Mouse (Mus musculus): Measurements from ENCODE around the gene Ksr1. TPM values are rescaled to one million over a fixed set of nuclear protein-coding genes. Genes with fewer than 3 reads are reported as not detected.

The Ksr1 gene
- polyA plus RNA-seq, 1 experiment from 2014 or later, result 3.7 TPM

- H3K27ac ChIP-seq, result no peak overlapping the region
- H3K4me2 ChIP-seq (replicated peaks), result no peak overlapping the region
- H3K9me3 ChIP-seq, result no peaks in the 10 kb centered on the region
- H3K4me1 ChIP-seq, result no peaks in the 10 kb centered on the region
- no peak overlapping the region for H3K4me3 ChIP-seq
- no peaks in the 10 kb centered on the region for H3K36me3 ChIP-seq
- ATAC-seq (ENCODE audit: low FRiP score, low read depth), result no peak
- H3K27me3 ChIP-seq (replicated peaks), result no peaks in the 10 kb centered on the region
- no peak overlapping the region for H3K9ac ChIP-seq
- WGBS, result 66% methylated on average over 4 of the region's 4 CpGs
Observed at GRCm38 (mm10) chr11:79166582-79167300, 20.5 kb upstream of the Ksr1 start.

GRCm38 (mm10) chr11:79161077-79161758 lies 15.0 kb upstream of the Ksr1 start:
- Histone ChIP-seq H3K27me3 (replicated peaks) (no peaks in the 10 kb centered on the region), H3K9me3 (no peaks in the 10 kb centered on the region), H3K4me1 (no peaks in the 10 kb centered on the region), H3K36me3 (no peaks in the 10 kb centered on the region), H3K4me3 (no peak overlapping the region), H3K4me2 (replicated peaks) (no peak overlapping the region), H3K27ac (no peak overlapping the region), H3K9ac (no peak overlapping the region)
- 87% methylated on average over 6 of the region's 6 CpGs for WGBS
- ATAC-seq (ENCODE audit: low FRiP score, low read depth), result no peak

GRCm38 (mm10) chr11:79160127-79160526 lies 13.9 kb upstream of the Ksr1 start:
- Histone ChIP-seq H3K4me3 (no peak overlapping the region), H3K9ac (no peak overlapping the region), H3K27ac (no peak overlapping the region), H3K27me3 (replicated peaks) (no peaks in the 10 kb centered on the region), H3K9me3 (no peaks in the 10 kb centered on the region), H3K36me3 (no peaks in the 10 kb centered on the region), H3K4me1 (no peaks in the 10 kb centered on the region), H3K4me2 (replicated peaks) (no peak overlapping the region)
- WGBS, result 81% methylated on average over 6 of the region's 6 CpGs
- no peak for ATAC-seq (ENCODE audit: low FRiP score, low read depth)

- Histone ChIP-seq H3K4me2 (replicated peaks) (no peak overlapping the region), H3K36me3 (no peaks in the 10 kb centered on the region), H3K27ac (no peak overlapping the region), H3K27me3 (replicated peaks) (no peaks in the 10 kb centered on the region), H3K9ac (no peak overlapping the region), H3K4me3 (no peak overlapping the region), H3K9me3 (no peaks in the 10 kb centered on the region), H3K4me1 (no peaks in the 10 kb centered on the region)
- ATAC-seq (ENCODE audit: low FRiP score, low read depth), result no peak
- WGBS, result 80% methylated on average over 4 of the region's 4 CpGs
Observed at GRCm38 (mm10) chr11:79157729-79158128, 11.5 kb upstream of the Ksr1 start.

- Histone ChIP-seq H3K4me3 (no peak overlapping the region), H3K27ac (no peak overlapping the region), H3K4me1 (no peaks in the 10 kb centered on the region), H3K9me3 (no peaks in the 10 kb centered on the region), H3K4me2 (replicated peaks) (no peak overlapping the region), H3K27me3 (replicated peaks) (no peaks in the 10 kb centered on the region), H3K36me3 (no peaks in the 10 kb centered on the region), H3K9ac (no peak overlapping the region)
- WGBS, result 80% methylated on average over 6 of the region's 6 CpGs
- no peak for ATAC-seq (ENCODE audit: low FRiP score, low read depth)
Observed at GRCm38 (mm10) chr11:79155348-79155747, 9.1 kb upstream of the Ksr1 start.

- Histone ChIP-seq H3K27me3 (replicated peaks) (no peaks in the 10 kb centered on the region), H3K27ac (no peak overlapping the region), H3K36me3 (no peaks in the 10 kb centered on the region), H3K4me2 (replicated peaks) (no peak overlapping the region), H3K9me3 (no peaks in the 10 kb centered on the region), H3K4me1 (no peaks in the 10 kb centered on the region), H3K4me3 (no peak overlapping the region), H3K9ac (no peak overlapping the region)
- 69% methylated on average over 5 of the region's 5 CpGs for WGBS
- no peak for ATAC-seq (ENCODE audit: low FRiP score, low read depth)
Observed at GRCm38 (mm10) chr11:79152696-79153095, 6.5 kb upstream of the Ksr1 start.

GRCm38 (mm10) chr11:79151874-79152273 lies 5.7 kb upstream of the Ksr1 start:
- Histone ChIP-seq H3K27ac (no peak overlapping the region), H3K9ac (no peak overlapping the region), H3K4me3 (no peak overlapping the region), H3K4me1 (no peaks in the 10 kb centered on the region), H3K4me2 (replicated peaks) (no peak overlapping the region), H3K27me3 (replicated peaks) (no peaks in the 10 kb centered on the region), H3K9me3 (no peaks in the 10 kb centered on the region), H3K36me3 (no peaks in the 10 kb centered on the region)
- ATAC-seq (ENCODE audit: low FRiP score, low read depth), result no peak
- 80% methylated on average over 7 of the region's 7 CpGs for WGBS

- H3K27ac ChIP-seq, result no peak overlapping the region
- no peak overlapping the region for H3K4me2 ChIP-seq (replicated peaks)
- ATAC-seq (ENCODE audit: low FRiP score, low read depth), result no peak
- no peaks in the 10 kb centered on the region for H3K27me3 ChIP-seq (replicated peaks)
- WGBS, result 71% methylated on average over 3 of the region's 3 CpGs
- no peaks in the 10 kb centered on the region for H3K4me1 ChIP-seq
- no peaks in the 10 kb centered on the region for H3K36me3 ChIP-seq
- H3K9ac ChIP-seq, result no peak overlapping the region
- no peaks in the 10 kb centered on the region for H3K9me3 ChIP-seq
- H3K4me3 ChIP-seq, result no peak overlapping the region
Observed at GRCm38 (mm10) chr11:79150301-79150700, 4.1 kb upstream of the Ksr1 start.

GRCm38 (mm10) chr11:79149295-79149694 lies 3.1 kb upstream of the Ksr1 start:
- no peak overlapping the region for H3K9ac ChIP-seq
- H3K4me3 ChIP-seq, result no peak overlapping the region
- 85% methylated on average over 4 of the region's 4 CpGs for WGBS
- no peak overlapping the region for H3K4me2 ChIP-seq (replicated peaks)
- H3K36me3 ChIP-seq, result no peaks in the 10 kb centered on the region
- H3K9me3 ChIP-seq, result no peaks in the 10 kb centered on the region
- no peaks in the 10 kb centered on the region for H3K27me3 ChIP-seq (replicated peaks)
- ATAC-seq (ENCODE audit: low FRiP score, low read depth), result no peak
- H3K27ac ChIP-seq, result no peak overlapping the region
- peaks cover 7% of the 10 kb centered on the region for H3K4me1 ChIP-seq

- Histone ChIP-seq H3K4me3 (no peak overlapping the region), H3K27me3 (replicated peaks) (no peaks in the 10 kb centered on the region), H3K27ac (no peak overlapping the region), H3K9me3 (no peaks in the 10 kb centered on the region), H3K9ac (no peak overlapping the region), H3K4me1 (peaks cover 12% of the 10 kb centered on the region), H3K4me2 (replicated peaks) (no peak overlapping the region), H3K36me3 (no peaks in the 10 kb centered on the region)
- 80% methylated on average over 4 of the region's 4 CpGs for WGBS
- ATAC-seq (ENCODE audit: low FRiP score, low read depth), result no peak
Observed at GRCm38 (mm10) chr11:79148783-79149182, 2.6 kb upstream of the Ksr1 start.

- H3K4me3 ChIP-seq, result peak overlapping the region; percentile 74
- no peaks in the 10 kb centered on the region for H3K36me3 ChIP-seq
- H3K27ac ChIP-seq, result peak overlapping the region; percentile 71
- H3K4me1 ChIP-seq, result peaks cover 20% of the 10 kb centered on the region
- H3K9ac ChIP-seq, result peak overlapping the region; percentile 88
- under 1% methylated on average over 62 of the region's 62 CpGs for WGBS
- peak; percentile 41 for ATAC-seq (ENCODE audit: low FRiP score, low read depth)
- H3K4me2 ChIP-seq (replicated peaks), result peak overlapping the region; percentile 76
- no peaks in the 10 kb centered on the region for H3K27me3 ChIP-seq (replicated peaks)
- H3K9me3 ChIP-seq, result no peaks in the 10 kb centered on the region
Observed at GRCm38 (mm10) chr11:79145283-79146265, 633 bp downstream of the Ksr1 start.

GRCm38 (mm10) chr11:79144741-79145140 lies 1.5 kb downstream of the Ksr1 start:
- no peak for ATAC-seq (ENCODE audit: low FRiP score, low read depth)
- Histone ChIP-seq H3K4me2 (replicated peaks) (peak overlapping the region; percentile 76), H3K36me3 (no peaks in the 10 kb centered on the region), H3K9ac (peak overlapping the region; percentile 88), H3K4me3 (peak overlapping the region; percentile 74; the same call in 1 of the 2 replicates), H3K27ac (no peak overlapping the region), H3K27me3 (replicated peaks) (no peaks in the 10 kb centered on the region), H3K9me3 (no peaks in the 10 kb centered on the region), H3K4me1 (peaks cover 20% of the 10 kb centered on the region)
- 39% methylated on average over 1 of the region's 1 CpGs for WGBS
